Mouse (Mus musculus) small intestine, adult 2 months (tissue): ENCODE results near the gene Hps6. TPM values are rescaled to one million over a fixed set of nuclear protein-coding genes. Genes with fewer than 3 reads are reported as not detected.
"Not testable (repeated sequence)": the region's sequence is repeated elsewhere in the genome, so short reads cannot be mapped to it uniquely, and the experiment has no call there.

Experiments
- H3K27ac ChIP-seq: fragments of 200-500 bp; 2 replicates; pipeline ENCODE4 v1.5.1; 2012; ENCODE audit warnings: low read depth, low read length, control low read depth, inconsistent platforms; ENCODE audit not compliant: insufficient read depth
- H3K27me3 ChIP-seq: fragments of 200-500 bp; 2 replicates; pipeline ENCODE4 v1.6.1; 2012; ENCODE audit warnings: mild to moderate bottlenecking, moderate library complexity, low read length, inconsistent platforms; ENCODE audit not compliant: control insufficient read depth, insufficient read depth
- H3K36me3 ChIP-seq: fragments of 200-500 bp; 2 replicates; pipeline ENCODE4 v1.6.1; 2012; ENCODE audit warnings: mild to moderate bottlenecking, low read length, control low read depth, inconsistent platforms; ENCODE audit not compliant: control insufficient read depth, insufficient read depth
- H3K4me1 ChIP-seq: fragments of 200-500 bp; 2 replicates; pipeline ENCODE4 v1.6.1; 2012; ENCODE audit warnings: low read length, inconsistent platforms, mixed read lengths; ENCODE audit not compliant: control insufficient read depth, insufficient read depth, insufficient read length
- H3K4me3 ChIP-seq: fragments of 200-500 bp; 2 replicates; pipeline ENCODE4 v1.5.1; 2012; ENCODE audit warnings: low read depth, mild to moderate bottlenecking, control low read depth, inconsistent platforms, low read length, moderate library complexity
- CTCF ChIP-seq: fragments of 200-500 bp; IDR thresholded peaks from 2 replicates; pipeline ENCODE4 v1.5.1; 2012; ENCODE audit warnings: low read depth, mild to moderate bottlenecking, control low read depth, inconsistent platforms, low read length, moderate library complexity, mixed read lengths; ENCODE audit not compliant: insufficient replicate concordance, insufficient read length; ENCODE audit errors: extremely low read depth
- POLR2A ChIP-seq: fragments of 200-500 bp; IDR thresholded peaks from 2 replicates; pipeline ENCODE4 v1.6.1; 2012; ENCODE audit warnings: low read depth, mild to moderate bottlenecking, control low read depth, inconsistent platforms, low read length, moderate library complexity
- WGBS: fragments of 180-500 bp; shearing (Covaris S2); methylation state at CpG from one replicate; pipeline ENCODE4 v1.1.7; 2018; 5-methylcytosine and 5-hydroxymethylcytosine counted together
- polyA plus RNA-seq: library from polyadenylated mRNA; depleted of rRNA; stranded (reverse); fragments of >200 nt; gene quantifications from 2 replicates; pipeline ENCODE4 v1.2.3, GENCODE M21; 2012; rRNA removed

The Hps6 gene
- 3.4 and 5.6 TPM in 2 replicates for polyA plus RNA-seq

DNA sequence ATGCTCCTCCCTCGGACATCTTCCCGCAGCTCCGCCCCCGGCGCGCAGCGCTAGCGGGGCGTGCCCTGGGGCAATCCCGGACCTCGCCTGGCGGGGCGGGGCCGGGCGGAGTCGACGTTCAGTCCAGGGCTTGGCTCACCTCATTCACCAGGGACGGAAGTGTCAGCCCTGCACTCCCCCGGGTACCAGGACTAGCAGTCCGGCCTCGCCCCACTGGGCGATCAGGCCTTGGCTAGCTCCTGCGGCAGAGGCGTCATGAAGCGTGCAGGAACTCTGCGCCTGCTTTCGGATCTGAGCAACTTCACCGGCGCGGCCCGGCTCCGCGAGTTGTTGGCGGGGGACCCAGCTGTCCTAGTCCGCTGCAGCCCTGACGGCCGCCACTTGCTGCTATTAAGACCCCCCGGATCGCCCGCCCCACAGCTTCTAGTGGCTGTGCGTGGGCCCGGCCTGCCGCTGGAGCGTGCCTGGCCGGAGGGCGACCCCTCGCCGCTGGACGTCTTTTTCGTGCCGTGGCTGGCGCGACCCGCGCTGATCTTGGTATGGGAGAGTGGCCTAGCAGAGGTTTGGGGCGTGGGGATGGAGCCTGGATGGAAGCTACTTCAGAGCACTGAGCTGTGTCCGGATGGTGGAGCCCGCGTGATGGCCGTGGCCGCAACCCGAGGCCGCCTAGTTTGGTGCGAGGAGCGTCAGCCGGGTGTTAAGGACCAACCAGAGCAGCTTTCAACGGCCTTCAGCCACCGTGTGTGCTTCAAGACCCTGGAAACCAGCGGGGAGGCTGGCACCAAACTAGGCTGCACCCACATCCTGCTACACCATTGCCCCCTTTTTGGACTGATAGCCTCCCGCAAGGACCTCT, at the start of gene Hps6:
Gene Hps6 (plus strand): TSS at position 138 of the 856 bp plus-strand sequence.
- TF ChIP-seq CTCF (no peak), POLR2A (peak; percentile 91)
- peaks cover 19% of the 10 kb centered on the region for H3K4me1 ChIP-seq
- WGBS = 1% methylated on average over 70 of the region's 70 CpGs
- H3K36me3 ChIP-seq = no peaks in the 10 kb centered on the region; the same call in 1 of the 2 replicates
- peak within 1 kb of the TSS; percentile 65 for H3K4me3 ChIP-seq
- H3K27me3 ChIP-seq = no peaks in the 10 kb centered on the region
- H3K27ac ChIP-seq = no peak within 1 kb of the TSS

DNA sequence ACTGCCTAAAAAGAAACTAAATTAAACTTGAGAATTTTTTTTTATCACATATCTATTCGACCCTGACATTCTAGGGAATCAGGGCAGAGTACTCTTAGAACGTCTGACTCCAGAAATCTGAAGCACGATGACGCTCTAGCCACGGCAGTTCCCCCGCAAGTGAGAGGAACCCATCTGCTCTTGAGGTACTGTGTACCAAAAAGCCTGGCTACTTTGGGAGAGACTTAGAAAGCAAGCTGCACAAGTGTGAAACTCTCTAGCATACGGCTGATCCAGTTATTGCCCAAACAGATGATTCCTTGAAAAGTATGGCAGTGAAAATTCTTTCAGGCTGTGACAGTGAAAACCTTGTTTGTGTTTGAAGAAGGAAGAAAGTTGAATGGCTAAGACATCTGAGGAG, 46.6 kb upstream of the Hps6 start:
- no peaks in the 10 kb centered on the region for H3K4me1 ChIP-seq
- H3K4me3 ChIP-seq = no peak overlapping the region
- WGBS = 88% methylated on average over 7 of the region's 7 CpGs
- H3K27me3 ChIP-seq = no peaks in the 10 kb centered on the region
- H3K27ac ChIP-seq = no peak overlapping the region
- TF ChIP-seq POLR2A = no peak
- no peak for TF ChIP-seq CTCF
- peaks cover 23% of the 10 kb centered on the region for H3K36me3 ChIP-seq

DNA sequence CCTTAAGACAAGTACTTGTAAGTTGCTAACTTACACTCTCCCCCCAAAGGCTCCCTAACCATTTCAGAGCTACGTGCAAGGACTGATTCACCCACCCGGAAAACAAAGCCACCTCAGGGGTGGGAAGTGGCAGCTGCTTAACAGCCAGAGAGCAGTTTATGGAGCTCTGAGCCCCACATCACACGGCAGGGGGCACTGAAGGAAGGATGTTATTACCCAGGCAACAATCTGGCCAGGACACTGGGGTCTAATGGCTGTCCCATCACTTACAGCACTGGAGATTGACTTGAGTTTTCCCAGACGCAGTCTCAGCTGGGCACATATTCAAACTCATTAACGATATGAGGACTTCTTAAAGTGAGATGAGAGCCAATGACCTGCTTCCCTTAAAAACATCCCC, 42.5 kb upstream of the Hps6 start:
- H3K36me3 ChIP-seq = peaks cover 30% of the 10 kb centered on the region
- no peaks in the 10 kb centered on the region for H3K27me3 ChIP-seq
- H3K4me3 ChIP-seq = no peak overlapping the region
- TF ChIP-seq POLR2A (no peak), CTCF (no peak)
- 67% methylated on average over 5 of the region's 5 CpGs for WGBS
- no peak overlapping the region for H3K27ac ChIP-seq
- H3K4me1 ChIP-seq = no peaks in the 10 kb centered on the region

DNA sequence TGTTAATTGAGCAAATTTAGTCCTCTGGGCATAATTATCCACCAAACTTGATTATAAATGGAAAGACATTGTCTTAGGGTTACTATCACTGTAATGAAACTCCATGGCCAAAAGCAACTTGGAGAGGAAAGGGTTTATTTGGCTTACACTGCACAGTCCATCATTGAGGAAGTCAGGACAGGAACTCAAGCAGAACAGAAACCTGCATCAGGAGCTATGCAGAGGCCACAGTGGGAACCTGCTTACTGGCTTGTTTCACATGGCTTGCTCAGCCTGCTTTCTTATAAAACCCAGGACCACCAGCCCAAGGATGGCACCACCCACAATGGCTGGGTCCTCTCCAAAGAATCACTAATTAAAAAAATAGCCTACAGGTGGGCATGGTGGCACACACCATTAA, 18.9 kb upstream of the Hps6 start:
- TF ChIP-seq CTCF (no peak), POLR2A (no peak)
- Histone ChIP-seq H3K27me3 (no peaks in the 10 kb centered on the region), H3K27ac (no peak overlapping the region), H3K36me3 (peaks cover 4% of the 10 kb centered on the region; the same call in 1 of the 2 replicates), H3K4me1 (no peaks in the 10 kb centered on the region), H3K4me3 (no peak overlapping the region)

DNA sequence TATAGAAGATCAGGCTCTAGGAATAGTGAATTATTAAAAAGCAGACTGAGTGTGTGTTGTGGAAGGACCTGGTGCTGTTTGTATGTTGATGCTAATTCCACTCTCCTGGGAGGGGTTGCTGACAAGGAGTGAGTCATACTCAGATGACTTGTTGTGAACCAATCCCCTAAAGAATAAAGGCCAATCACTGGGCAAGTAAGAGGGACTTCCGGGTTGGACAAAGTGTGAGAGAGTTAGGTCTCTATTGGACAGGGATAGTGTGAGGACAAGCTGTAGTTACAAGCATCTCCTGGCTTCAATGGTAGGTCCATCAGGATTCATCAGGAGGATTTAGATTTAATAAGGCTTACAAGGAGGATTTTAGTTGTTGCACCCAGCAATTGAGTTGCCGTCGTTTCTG, 15.1 kb upstream of the Hps6 start:
- no peak for TF ChIP-seq POLR2A
- TF ChIP-seq CTCF = no peak
- WGBS = 85% methylated on average over 3 of the region's 3 CpGs
- H3K4me1 ChIP-seq = no peaks in the 10 kb centered on the region
- H3K27ac ChIP-seq = no peak overlapping the region
- no peak overlapping the region for H3K4me3 ChIP-seq
- H3K36me3 ChIP-seq = peaks cover 2% of the 10 kb centered on the region; the same call in 1 of the 2 replicates
- no peaks in the 10 kb centered on the region for H3K27me3 ChIP-seq

DNA sequence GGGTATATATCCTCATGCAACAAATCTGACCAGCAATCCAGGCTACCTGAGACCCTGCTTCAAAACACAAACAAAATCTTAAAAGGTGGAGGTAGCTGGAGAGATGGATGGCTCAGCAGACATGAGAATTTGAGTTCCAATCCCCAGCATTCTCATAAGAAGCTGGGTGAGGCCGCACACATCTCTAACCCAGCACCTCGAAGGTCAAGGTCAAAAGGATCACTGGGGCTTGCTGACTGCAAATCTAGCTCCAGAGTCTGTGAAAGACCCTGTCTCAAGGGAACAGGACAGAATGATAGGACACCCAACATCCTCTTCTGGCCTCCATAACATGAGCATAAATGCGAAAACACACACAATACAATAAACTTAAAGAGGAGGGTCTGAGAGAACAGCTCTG, 12.1 kb upstream of the Hps6 start:
- H3K27ac ChIP-seq = no peak overlapping the region
- TF ChIP-seq POLR2A (no peak), CTCF (no peak)
- H3K4me1 ChIP-seq = no peaks in the 10 kb centered on the region
- H3K4me3 ChIP-seq = no peak overlapping the region
- 93% methylated on average over 3 of the region's 3 CpGs for WGBS
- H3K36me3 ChIP-seq = peaks cover 2% of the 10 kb centered on the region; the same call in 1 of the 2 replicates
- no peaks in the 10 kb centered on the region for H3K27me3 ChIP-seq

DNA sequence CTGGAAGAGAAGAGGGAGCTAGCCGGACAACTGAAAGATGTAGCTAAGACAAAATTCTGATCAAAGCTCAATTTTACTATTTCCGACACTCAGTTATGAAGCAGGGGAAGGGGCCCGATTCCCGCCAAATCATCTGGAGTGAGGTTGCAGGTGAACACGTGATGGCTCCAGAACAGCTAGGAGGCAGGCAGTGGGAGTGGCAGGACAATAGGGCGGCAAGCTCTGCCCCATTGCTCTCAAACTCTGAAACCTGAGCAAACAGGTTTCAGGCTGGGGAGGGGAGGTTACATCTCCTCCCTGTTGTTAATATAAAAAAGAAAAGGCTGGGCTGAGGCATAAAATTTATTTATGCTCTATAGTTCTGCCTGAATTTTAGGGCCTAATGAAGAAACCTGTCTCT, 9.9 kb upstream of the Hps6 start:
- not testable (repeated sequence) for H3K27me3 ChIP-seq, H3K4me1 ChIP-seq, H3K4me3 ChIP-seq, H3K27ac ChIP-seq, H3K36me3 ChIP-seq
- 56% methylated on average over 6 of the region's 6 CpGs for WGBS
